Mouse (Mus musculus) stomach, postnatal 0 days (tissue): Measurements from ENCODE around the gene Klf11. TPM values are rescaled to one million over a fixed set of nuclear protein-coding genes. Genes with fewer than 3 reads are reported as not detected.

Experiments used
- ATAC-seq: fragments of 200-750 bp; cut with Nextera tagmentation; 2 replicates; pipeline ENCODE4 v1.8.0; 2017; ENCODE audit not compliant: low FRiP score, low TSS enrichment
- DNase-seq: peaks from one replicate; pipeline ENCODE4 v3.0.0-alpha.2; 2016; ENCODE audit warnings: low spot score
- H3K27ac ChIP-seq: fragments of 300-500 bp; sonication (generic); replicated peaks from 2 replicates; pipeline ENCODE4 v1.5.1; 2014; ENCODE audit warnings: mild to moderate bottlenecking, control low read depth
- H3K27me3 ChIP-seq: fragments of 300-500 bp; sonication (generic); 2 replicates; pipeline ENCODE4 v1.6.1; 2014; ENCODE audit warnings: low read length; ENCODE audit not compliant: control insufficient read depth, insufficient read depth
- H3K36me3 ChIP-seq: fragments of 300-500 bp; sonication (generic); 2 replicates; pipeline ENCODE4 v1.6.1; 2014; ENCODE audit warnings: low read length, mixed read lengths; ENCODE audit not compliant: control insufficient read depth, insufficient read depth
- H3K4me1 ChIP-seq: fragments of 300-500 bp; sonication (generic); replicated peaks from 2 replicates; pipeline ENCODE4 v1.6.1; 2014; ENCODE audit warnings: antibody characterized with exemption; ENCODE audit not compliant: control insufficient read depth, insufficient read depth
- H3K4me2 ChIP-seq: fragments of 300-500 bp; sonication (generic); replicated peaks from 2 replicates; pipeline ENCODE4 v1.6.1; 2014; ENCODE audit warnings: low read depth, mild to moderate bottlenecking, control low read depth, moderate library complexity
- H3K4me3 ChIP-seq: fragments of 300-500 bp; sonication (generic); 2 replicates; pipeline ENCODE4 v1.5.1; 2014; ENCODE audit warnings: low read depth, low read length, control low read depth
- H3K9ac ChIP-seq: fragments of 300-500 bp; sonication (generic); 2 replicates; pipeline ENCODE4 v1.6.1; 2014; ENCODE audit warnings: mild to moderate bottlenecking, low read length, control low read depth, mixed read lengths
- H3K9me3 ChIP-seq: fragments of 300-500 bp; sonication (generic); 2 replicates; pipeline ENCODE4 v1.6.1; 2016; ENCODE audit warnings: low read length; ENCODE audit not compliant: control insufficient read depth
- CTCF ChIP-seq: IDR thresholded peaks from 2 replicates; pipeline ENCODE4 v1.5.1; 2016; ENCODE audit warnings: antibody characterized with exemption, low read depth, mild to moderate bottlenecking, moderate library complexity
- EP300 ChIP-seq: optimal IDR thresholded peaks from 2 replicates; pipeline ENCODE3; 2016; ENCODE audit warnings: antibody characterized with exemption
- WGBS: fragments of 180-500 bp; shearing (Covaris S2); extraction: QIAGEN DNeasy Blood & Tissue Kit; methylation state at CpG from one replicate; pipeline ENCODE4 v1.1.7; 2014; 5-methylcytosine and 5-hydroxymethylcytosine counted together
- polyA plus RNA-seq: library from polyadenylated mRNA; unstranded; fragments of >200 nt; fragmentation: Nextera tagmentation; extraction: Ambion mirVana; gene quantifications from 2 replicates; pipeline ENCODE4 v1.2.1, GENCODE M21; 2015

The Klf11 gene
- polyA plus RNA-seq, 1 experiment from 2014 or later = 11.3 TPM

- no peak for DNase-seq
- no peak for ATAC-seq
- no peak overlapping the region for H3K27ac ChIP-seq
Measured at GRCm38 (mm10) chr12:24645901-24646300, 5.2 kb upstream of the Klf11 start.

GRCm38 (mm10) chr12:24648094-24648493 lies 3.0 kb upstream of the Klf11 start:
- WGBS = 73% methylated on average over 1 of the region's 1 CpGs
- no peak overlapping the region for H3K9ac ChIP-seq
- TF ChIP-seq EP300 (no peak), CTCF (no peak)
- ATAC-seq (no peak), DNase-seq (no peak)
- no peaks in the 10 kb centered on the region for H3K27me3 ChIP-seq
- no peak overlapping the region for H3K4me3 ChIP-seq
- H3K9me3 ChIP-seq = no peaks in the 10 kb centered on the region
- H3K27ac ChIP-seq = no peak overlapping the region
- H3K4me1 ChIP-seq = peaks cover 10% of the 10 kb centered on the region
- H3K36me3 ChIP-seq = no peaks in the 10 kb centered on the region
- no peak overlapping the region for H3K4me2 ChIP-seq

More at GRCm38 (mm10) chr12:24645901-24646300, 5.2 kb upstream of the Klf11 start:
- H3K4me1 ChIP-seq = peaks cover 7% of the 10 kb centered on the region
- H3K27me3 ChIP-seq = no peaks in the 10 kb centered on the region
- TF ChIP-seq EP300 (no peak), CTCF (no peak)
- no peak overlapping the region for H3K9ac ChIP-seq
- no peak overlapping the region for H3K4me2 ChIP-seq
- WGBS = 75% methylated on average over 6 of the region's 6 CpGs
- H3K4me3 ChIP-seq = no peak overlapping the region
- no peaks in the 10 kb centered on the region for H3K9me3 ChIP-seq
- no peaks in the 10 kb centered on the region for H3K36me3 ChIP-seq

GRCm38 (mm10) chr12:24650415-24651062 lies 535 bp upstream of the Klf11 start:
- peak overlapping the region; percentile 86 for H3K27ac ChIP-seq
- H3K9ac ChIP-seq = peak overlapping the region; percentile 63
- no peaks in the 10 kb centered on the region for H3K27me3 ChIP-seq
- no peak for ATAC-seq
- 5% methylated on average over 22 of the region's 22 CpGs for WGBS
- TF ChIP-seq CTCF (no peak), EP300 (no peak)
- H3K9me3 ChIP-seq = no peaks in the 10 kb centered on the region
- peak overlapping the region; percentile 60 for H3K4me2 ChIP-seq
- peaks cover 10% of the 10 kb centered on the region for H3K4me1 ChIP-seq
- no peak for DNase-seq
- 0 out of 2 replicates have a peak, but pooled peaks cover 5% of the 10 kb centered on the region for H3K36me3 ChIP-seq
- H3K4me3 ChIP-seq = peak overlapping the region; percentile 100

- DNase-seq = peak; percentile 98
- Histone ChIP-seq H3K9ac (peak overlapping the region; percentile 99), H3K27me3 (no peaks in the 10 kb centered on the region), H3K36me3 (peaks cover 10% of the 10 kb centered on the region), H3K4me2 (peak overlapping the region; percentile 52), H3K4me3 (peak overlapping the region; percentile 100), H3K4me1 (peaks cover 10% of the 10 kb centered on the region), H3K9me3 (no peaks in the 10 kb centered on the region), H3K27ac (peak overlapping the region; percentile 99)
- peak; percentile 36 for TF ChIP-seq EP300
- no peak for TF ChIP-seq CTCF
- peak; percentile 86 for ATAC-seq
- WGBS = 1% methylated on average over 36 of the region's 36 CpGs
Measured at GRCm38 (mm10) chr12:24651642-24652342, 718 bp downstream of the Klf11 start.

- no peak overlapping the region for H3K4me3 ChIP-seq
- H3K27ac ChIP-seq = no peak overlapping the region
- H3K9ac ChIP-seq = no peak overlapping the region
- H3K4me2 ChIP-seq = no peak overlapping the region
- H3K36me3 ChIP-seq = peaks cover 22% of the 10 kb centered on the region
- DNase-seq (no peak), ATAC-seq (no peak)
- WGBS = 78% methylated on average over 16 of the region's 16 CpGs
- no peaks in the 10 kb centered on the region for H3K9me3 ChIP-seq
- TF ChIP-seq CTCF = no peak
- TF ChIP-seq EP300 = no peak
- no peaks in the 10 kb centered on the region for H3K27me3 ChIP-seq
- H3K4me1 ChIP-seq = peaks cover 10% of the 10 kb centered on the region
Measured at GRCm38 (mm10) chr12:24654065-24654862, 3.2 kb downstream of the Klf11 start.
